Mouse (Mus musculus) right cerebral cortex, postnatal 14 days (tissue): ENCODE measurements around the gene Cfap221.

Experiments
- DNase-seq: peaks from one replicate; pipeline ENCODE4 v3.0.0; 2022

Cfap221 gene

GRCm38 (mm10) chr1:120006844-120007790 is 10.1 kb upstream of the Cfap221 start, which contains the start of gene Sctr:
Sctr (plus strand) TSS chr1:120006894.
- DNase-seq = no peak

GRCm38 (mm10) chr1:119997644-119998043 is 610 bp upstream of the Cfap221 start:
- DNase-seq = no peak

DNA sequence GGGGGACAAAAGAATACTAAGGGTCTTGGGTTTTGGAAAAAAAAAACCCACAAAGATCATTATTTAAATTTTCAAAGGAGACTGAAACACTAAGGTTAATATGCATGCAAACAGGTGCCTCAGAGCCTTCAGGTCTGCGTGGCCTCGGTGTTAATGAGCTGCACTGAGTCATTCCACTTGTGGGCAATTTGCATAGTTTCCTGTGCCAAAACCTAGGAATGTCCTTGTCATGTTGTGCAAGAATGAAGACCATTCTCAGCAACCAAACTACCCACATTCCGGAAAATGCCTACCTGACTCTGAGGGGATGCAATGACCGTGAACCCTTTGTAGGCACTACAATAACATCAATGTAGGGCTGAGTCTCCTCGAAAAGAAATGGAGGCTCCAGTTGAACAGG is 10.5 kb downstream of the Cfap221 start:
- no peak for DNase-seq

GRCm38 (mm10) chr1:119975141-119975540 is 21.9 kb downstream of the Cfap221 start:
- no peak for DNase-seq

DNA sequence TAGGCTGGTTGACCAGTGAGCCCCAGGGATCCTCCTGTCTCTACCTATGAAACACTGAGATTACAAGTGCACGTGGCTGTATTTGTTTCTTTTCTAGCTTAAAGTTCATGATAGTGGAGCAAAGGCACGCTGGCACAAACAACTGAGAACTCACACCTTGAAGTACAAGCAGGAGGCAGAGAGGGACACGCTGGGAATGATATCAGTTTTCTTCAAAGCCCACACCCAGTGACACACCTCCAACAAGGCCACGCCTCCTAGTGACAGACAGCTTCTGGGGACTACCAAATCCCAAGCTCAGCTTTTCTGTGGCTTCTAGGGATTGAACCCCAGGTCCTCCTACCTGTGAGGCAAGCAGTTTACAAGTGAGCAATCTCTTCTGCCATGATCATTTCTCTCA is 23.9 kb downstream of the Cfap221 start:
- no peak for DNase-seq

DNA sequence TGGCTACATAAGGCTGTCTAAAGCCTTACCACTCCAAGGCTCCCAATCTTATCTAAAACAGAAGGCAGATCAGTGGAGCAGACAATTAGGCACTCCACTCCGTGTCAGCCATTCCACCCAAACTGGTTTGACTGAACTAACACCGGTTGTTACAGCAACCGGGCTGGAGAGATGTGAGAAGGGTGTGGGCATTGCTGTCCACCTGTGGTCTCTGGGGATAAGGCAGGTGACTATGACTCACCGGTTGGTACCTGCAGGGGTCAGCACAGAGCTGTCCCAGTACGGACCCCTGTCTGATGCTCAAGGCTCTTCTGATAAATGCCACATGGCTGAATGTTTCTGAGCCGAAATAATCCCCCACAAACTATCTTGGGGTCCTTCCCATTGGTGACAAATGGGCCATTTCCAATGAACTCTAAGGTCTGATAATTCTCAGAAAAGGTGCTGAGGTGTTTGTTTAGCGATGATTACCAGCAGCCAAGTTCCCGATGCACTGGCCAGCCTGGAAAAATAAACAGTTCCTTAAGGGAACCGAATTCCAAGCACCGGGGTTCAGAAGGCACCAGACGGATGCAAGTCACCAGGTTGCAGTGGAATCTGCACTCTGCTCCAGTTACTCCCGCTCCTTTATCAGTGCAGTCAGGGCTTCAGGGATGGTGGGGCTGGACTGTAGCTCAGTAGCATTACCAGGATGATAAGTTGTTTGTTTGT is 31.1 kb downstream of the Cfap221 start:
- DNase-seq = no peak

DNA sequence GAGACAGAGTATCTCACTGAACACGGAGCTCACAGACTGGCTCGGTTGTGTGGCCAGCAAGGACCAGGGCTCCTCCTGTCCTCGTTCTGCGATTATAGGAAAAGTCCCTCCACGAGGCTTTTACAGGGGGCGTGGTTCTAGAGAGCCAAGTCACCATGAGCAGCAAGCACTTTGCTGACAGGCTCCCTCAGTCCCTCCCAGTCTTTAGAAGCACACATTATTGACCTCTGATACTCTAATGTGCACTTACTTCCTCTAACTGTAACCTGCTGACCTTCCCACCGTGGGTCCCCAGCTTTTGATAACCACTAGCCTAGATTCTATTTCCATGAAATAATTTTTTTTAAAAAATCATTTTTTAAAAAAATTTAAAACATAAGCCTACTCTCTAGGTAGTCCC is 37.1 kb downstream of the Cfap221 start:
- DNase-seq = no peak

GRCm38 (mm10) chr1:119959464-119959863 is 37.6 kb downstream of the Cfap221 start:
- no peak for DNase-seq

GRCm38 (mm10) chr1:119957716-119958222 is 39.3 kb downstream of the Cfap221 start:
- DNase-seq = peak; percentile 16

DNA sequence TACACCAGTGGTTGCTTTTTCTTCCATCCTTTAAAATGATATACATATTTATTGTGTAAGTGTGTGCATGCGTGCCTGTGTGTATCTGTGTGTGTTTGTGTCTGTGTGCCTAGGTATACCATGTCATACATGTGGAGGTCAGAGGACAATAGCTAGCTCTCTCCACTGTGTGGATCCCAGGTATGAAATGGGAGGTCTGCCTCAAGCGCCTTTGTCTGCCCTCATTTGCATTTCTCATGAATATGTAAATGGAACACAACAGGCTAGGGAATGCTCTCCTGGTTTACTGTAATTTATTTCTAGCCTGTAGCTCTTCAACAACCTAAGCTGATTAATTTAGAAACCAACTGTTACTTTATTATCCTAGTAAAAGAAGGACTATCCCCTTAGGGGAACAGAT is 42.4 kb downstream of the Cfap221 start:
- DNase-seq = no peak

DNA sequence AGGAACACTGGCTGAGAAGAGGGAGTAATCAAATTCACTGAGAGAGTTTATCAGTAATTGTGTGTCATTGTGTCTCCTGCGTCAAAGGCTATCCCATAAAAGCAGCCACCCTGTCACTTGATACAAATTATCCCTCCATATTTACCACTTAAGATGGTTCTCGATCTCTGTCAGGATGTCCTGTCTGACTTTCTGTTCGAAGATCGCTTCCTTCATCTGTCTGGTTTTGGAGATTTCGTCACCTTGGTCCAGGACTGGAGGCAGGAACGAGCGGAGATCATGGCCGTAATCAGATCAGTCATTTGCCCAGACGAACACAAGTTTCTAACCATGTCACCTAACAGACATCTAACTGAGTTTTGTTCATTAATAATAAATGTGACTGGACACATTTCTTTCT is 43.6 kb downstream of the Cfap221 start:
- no peak for DNase-seq

DNA sequence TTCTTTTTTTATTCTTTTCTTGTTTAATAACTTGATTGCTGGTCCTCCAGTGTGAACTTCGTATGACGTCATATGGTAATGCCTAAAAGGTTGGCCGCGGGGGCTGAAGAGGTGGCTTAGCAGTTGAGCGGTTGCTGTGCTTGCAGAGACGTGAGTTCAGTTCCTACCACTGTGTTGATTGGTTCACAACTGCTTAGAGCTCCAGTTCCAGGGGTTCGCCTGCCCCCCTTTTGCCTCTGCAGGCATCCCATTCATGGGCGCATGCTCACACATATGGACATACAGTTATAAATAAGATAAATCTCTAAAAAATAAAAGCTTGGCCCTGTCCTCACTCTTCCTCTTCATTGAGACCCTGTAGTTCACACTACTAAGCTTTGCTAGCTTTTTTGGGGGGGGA is 46.9 kb downstream of the Cfap221 start:
- DNase-seq = no peak

- no peak for DNase-seq
Measured at GRCm38 (mm10) chr1:119936861-119937260, 60.2 kb downstream of the Cfap221 start.

DNA sequence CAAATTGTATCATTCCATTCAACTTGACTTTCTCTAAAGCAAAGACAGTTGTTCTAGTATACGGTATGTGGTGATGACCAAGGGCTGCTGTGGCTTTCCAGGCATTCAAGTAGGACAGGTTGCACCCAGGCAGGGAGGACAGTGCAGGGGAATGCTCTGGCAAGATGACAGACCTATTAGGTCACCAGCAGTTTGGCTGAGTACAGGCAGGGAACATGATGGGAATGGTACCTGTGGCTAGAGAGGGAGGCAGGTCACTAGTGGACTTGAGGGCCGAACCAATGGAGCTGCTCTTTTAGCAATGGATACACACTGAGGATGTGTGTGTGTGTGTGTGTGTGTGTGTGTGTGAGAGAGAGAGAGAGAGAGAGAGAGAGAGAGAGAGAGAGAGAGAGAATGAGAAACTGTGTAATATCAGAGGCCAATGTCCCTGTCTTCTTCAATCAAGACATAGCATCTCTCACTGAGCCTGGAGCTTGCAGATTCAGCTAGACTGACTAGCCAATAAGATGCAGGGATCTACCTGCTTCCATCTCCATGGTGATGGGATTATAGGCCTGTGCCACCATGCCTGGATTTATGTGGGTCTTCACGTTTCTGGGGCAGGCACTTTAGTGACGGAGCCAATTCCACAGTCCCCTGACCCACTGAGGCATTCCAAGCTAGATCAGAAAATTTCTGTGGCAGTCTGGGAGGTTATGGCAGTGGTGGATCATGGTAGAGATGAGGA is 65.4 kb downstream of the Cfap221 start:
- DNase-seq = no peak

- DNase-seq = no peak
Measured at GRCm38 (mm10) chr1:119929715-119930114, 67.3 kb downstream of the Cfap221 start.

- DNase-seq = peak; percentile 21
Measured at GRCm38 (mm10) chr1:119919299-119919698, 77.7 kb downstream of the Cfap221 start.

DNA sequence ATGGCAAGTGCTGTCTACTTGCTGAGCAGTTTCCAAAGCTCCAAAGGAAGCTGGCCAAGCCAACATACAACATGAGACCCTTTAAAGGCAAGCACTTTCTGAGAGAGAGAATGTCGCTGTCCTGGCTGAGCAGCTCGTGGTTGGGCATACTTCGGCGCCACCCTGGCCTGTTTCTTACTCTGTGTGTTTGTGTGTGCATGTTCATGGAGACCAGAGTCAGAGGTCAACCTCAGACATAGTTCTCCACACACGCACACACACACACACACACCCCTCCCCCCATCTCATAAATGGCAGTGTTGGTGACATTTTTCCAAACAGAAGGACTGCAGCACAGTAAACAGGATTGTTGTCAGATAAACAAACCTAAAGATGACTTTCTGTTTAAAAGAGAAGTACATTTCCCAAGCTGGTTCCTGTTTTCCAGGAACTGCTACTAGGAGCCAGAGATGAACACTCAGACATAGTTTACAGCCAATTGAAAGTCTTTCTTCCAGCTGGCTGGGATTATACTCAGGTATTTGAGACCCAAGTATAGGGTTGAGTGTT is 80.1 kb downstream of the Cfap221 start:
- DNase-seq = no peak

DNA sequence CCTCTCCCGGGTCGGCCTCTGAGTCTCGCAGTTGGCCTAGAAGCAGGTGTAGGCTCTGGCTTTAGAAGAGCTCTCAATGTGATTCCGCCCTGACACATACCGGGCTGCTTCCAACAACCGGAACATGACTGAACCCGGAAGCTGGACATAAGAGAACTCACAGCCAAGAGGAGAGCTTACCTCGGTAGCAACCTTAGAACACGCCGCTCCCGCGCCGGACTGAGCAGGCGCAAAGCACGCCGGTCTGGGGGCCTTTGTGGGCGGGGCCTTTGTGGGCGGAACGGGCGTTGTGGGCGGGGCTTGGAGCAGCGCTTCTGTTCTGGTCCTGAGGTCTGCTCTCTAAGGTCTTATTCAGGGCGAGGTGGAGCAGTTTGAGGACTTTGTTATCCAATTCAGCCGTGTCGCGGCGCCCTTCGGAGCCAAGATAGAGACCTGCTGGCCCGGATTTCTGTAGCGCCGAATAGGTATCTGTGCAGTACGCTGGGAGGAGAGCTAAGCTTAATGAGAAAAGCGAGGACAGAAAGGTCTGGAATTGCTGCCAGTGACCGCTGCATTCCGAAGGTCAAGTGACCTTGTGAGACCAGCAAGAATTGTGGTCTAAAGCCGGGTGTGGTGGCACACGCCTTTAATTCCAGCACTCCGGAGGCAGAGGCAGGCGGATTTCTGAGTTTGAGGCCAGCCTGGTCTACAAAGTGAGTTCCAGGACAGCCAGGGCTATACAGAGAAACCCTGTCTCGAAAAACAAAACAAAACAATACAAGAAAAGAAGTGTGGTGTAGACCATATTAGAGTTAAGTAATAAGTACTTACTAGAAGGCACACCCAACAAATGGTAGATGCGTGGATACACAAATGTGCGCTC is 83.8 kb downstream of the Cfap221 start, which contains the start of gene Tmem177:
Tmem177 (minus strand) TSS at position 256 of the 862 bp plus-strand sequence.
- peak; percentile 87 for DNase-seq

GRCm38 (mm10) chr1:119907206-119907748 is 89.8 kb downstream of the Cfap221 start:
- no peak for DNase-seq

GRCm38 (mm10) chr1:119903231-119903620 is 93.8 kb downstream of the Cfap221 start:
- no peak for DNase-seq

DNA sequence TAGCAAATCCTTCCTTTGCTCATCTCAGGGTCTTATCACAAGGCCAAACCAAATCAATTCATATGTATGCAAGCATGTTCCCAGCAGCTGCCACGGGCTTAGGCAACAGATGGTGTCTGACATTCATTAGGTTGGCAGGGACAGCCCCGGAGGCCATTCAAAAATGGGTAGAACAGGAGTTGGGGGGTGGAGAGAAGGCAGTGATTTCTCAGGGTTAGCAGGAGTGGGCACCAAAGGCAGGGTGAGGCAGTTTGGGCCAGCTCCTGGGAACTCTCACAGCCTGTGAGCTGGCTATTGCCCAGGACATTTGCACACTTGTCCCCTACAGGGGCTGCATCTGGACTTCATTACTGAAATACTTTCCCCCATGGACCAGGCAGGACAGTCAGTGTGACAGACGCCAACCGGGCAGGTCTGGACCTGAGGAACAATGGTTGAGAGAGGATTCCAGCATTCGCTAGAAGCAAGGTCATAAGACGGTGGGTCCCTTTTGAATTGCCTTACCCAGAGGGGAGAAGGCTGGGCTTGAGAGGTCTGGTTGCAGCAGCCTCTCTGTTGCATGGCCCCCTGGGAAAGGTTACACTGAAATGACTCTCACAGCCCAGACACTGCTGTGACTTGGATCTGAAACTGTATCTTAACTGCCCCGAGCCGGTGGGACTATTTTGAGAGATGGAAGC is 94.3 kb downstream of the Cfap221 start:
- no peak for DNase-seq
